Mouse (Mus musculus) fibroblast of lung, adult 2 months (primary cell): ENCODE measurements around the gene Elf2.

Source experiments
- DNase-seq: peaks from one replicate; pipeline ENCODE4 v3.0.0-alpha.2; 2011; ENCODE audit warnings: low read depth

Elf2 gene

GRCm38 (mm10) chr3:51340552-51341267, at the start of gene Elf2:
TSS of gene Elf2 (minus strand) at chr3:51340663.
- DNase-seq: no peak

- DNase-seq: no peak
Observed at GRCm38 (mm10) chr3:51388904-51389303, 48.4 kb upstream of the Elf2 start.

DNA sequence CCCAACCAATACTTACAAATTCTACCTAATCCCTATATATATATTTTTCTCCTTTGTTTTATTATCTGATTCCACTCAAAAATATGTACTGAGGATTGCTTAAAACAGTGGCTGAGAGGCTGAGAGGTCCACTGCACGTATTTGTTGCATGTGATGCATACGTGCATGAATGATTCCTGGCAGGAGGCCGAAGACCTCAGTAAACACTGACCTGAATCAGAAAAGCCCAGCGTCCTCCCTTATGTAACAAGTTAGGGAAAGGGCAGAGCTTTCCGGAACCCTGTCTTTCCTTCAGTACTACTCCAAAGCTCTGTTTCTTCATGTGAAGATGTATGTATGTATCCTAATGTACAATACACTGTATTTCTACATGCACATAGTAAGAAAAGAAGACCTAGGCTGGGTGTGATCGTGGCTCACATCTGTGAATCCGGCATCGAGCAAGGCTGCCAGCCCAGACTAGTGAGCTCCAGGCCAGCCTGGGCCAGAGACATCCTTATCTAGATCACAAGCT, 47.5 kb upstream of the Elf2 start:
- no peak for DNase-seq

GRCm38 (mm10) chr3:51387134-51387451, 46.6 kb upstream of the Elf2 start:
- no peak for DNase-seq

GRCm38 (mm10) chr3:51386441-51387133, 46.1 kb upstream of the Elf2 start:
- DNase-seq: no peak

GRCm38 (mm10) chr3:51383409-51383808, 42.9 kb upstream of the Elf2 start:
- no peak for DNase-seq

DNA sequence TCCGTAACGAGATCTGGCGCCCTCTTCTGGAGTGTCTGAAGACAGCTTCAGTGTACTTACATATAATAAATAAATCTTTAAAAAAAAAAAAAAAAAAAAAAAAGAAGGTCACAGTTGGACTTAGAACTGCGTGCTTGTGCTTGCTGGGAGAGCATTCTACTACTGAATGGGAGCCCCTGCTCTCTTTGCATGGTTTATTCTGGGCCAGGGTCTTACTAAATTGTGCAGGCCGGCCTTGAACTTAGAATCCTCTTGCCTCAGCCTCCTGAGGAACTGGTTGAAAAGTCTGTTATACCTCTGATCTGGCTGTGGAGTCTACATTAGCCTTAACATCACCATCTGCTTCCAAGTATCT, 40.2 kb upstream of the Elf2 start:
- DNase-seq: no peak

DNA sequence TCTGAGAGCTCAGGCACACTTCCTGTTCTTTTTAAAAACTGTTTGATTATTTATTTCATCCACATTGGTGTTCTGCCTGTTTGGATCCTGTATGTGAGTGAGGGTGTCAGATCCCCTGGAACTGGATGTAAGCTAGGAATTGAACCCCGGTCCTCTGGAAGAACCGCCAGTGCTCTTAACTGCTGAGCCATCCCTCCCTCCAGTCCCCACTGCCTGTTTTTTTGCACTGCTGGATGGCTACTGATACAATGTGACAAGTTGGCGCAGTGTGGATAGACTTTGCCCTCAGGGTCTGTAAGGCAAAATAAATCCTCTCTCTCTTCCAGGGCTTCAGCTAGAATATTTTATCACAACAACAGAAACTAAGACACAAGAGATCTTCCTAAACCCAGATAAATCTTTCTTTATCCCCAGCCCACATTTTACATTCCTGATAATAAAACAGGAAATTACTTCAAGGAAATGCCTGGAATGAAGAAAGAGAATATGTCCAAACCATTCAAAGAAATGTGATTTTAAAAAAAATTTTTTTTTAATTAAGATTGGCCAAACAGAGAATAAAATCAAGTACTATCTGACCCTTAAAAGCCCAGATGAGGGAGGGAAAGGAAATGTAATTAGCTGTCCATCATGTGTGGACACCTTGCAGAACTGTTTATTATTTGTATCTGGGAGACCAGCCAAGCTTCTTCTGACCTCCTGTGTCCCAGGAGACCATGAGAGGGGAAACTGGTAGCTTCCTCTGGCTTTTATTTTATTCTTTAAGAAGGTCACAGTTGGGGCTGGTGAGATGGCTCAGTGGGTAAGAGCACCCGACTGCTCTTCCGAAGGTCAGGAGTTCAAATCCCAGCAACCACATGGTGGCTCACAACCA, 39.6 kb upstream of the Elf2 start:
- DNase-seq: no peak

DNA sequence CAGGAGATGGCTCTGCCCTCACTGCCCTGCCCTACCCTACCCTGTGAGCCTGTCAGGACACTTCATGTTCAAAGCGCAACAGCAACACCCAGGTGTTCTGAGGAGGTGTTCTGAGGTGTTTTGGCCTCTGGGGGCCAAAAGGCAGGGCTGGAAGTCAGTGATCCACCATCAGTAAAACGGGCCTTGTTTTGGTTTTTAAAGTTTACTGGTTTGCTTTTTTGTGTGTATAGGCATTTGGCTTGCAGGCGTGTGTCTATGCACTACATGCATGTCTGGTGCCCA, 38.1 kb upstream of the Elf2 start:
- DNase-seq: no peak

DNA sequence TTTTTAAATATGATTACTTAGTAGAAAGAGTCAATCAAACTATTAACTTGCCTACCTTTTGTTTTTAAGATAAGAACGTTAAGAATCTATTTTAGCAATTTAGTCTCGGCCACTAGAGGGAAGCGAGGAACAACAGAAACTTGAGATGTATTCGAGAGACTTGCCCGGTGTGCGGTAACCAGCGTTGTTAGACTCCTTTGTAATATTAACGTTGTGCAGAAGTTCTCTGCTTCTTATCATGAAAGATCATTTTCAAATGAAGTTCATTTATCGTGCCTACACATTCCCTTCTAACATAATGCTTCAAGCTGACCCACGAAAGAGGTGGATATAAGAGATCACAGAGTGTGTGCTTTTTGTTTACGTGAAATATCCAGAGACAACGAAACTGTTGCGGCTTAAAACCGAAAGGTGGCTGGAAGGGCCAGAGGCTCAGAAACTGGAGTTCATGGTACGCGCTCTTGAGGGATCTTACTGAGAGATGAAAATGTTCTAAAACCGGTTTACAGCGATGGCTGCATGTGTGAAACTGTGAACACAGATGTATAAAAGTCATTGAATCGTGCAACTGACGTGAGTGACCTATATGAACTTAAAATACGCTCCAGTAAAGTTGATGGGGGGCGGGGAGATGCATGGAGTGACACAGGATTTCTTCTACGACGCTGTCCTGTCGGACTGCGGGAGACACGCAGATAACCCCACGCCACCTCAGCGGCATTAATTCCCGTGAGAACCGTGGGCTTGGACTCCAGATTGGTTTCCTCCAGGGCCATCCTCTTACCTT, 37.6 kb upstream of the Elf2 start:
- peak; percentile 54 for DNase-seq

DNA sequence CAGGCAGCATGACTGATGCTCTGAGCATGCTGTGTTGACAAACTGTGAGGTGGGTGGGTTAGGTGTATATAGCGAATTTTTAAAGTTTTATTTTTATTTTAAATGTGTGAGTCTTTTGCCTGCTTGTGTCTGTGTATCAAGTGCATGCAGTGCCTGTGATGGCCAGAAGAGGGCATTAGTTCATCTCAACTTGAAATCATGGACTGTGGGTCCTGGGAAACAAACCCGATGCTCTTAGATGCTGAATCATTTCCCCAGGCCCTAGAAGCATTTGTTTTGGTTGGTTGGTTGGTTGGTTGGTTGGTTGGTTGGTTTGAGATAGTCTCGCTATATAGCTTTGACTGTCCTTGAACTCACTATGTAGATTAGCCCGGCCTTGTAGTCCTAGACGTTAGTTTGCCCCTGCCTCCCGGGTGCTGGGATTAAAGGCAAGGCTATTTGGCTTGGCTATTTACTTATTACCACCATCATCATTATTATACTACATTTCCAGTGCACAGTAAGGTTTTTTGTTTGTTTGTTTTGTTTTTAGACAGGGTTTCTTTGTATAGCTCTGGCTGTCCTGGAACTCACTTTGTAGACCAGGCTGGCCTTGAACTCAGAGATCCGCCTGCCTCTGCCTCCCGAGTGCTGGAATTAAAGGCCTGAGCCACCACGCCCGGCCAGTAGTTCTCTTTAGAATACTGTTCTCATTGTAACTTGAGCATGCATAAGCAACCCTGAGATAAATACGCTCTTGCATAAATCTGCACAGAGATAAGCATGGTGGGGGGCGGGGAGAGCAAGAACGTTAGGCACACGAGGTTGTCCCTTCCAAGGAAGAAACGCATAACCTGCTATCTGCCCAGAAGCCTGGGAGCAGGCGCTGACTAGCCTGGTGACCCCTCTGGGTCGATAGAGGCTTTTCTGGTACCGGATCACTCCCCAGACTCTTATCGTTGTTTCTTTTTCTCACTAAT, 35.1 kb upstream of the Elf2 start:
- peak; percentile 28 for DNase-seq

DNA sequence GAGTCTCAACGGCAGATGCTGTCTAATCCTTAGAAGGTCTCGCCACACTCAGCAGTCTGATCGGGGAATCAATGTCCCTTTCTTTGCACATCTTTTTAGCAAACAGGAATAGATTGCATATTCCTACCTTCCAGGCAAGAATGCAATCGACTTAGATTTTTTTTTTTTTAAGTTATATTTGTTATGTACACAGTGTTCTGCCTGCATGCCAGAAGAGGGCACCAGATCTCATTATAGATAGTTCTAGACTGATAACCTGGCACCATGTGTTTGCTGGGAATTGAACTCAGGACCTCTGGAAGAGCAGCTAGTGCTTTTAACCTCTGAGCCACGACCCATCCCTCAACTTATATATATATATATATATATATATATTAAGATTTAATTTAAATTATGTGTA, 33.1 kb upstream of the Elf2 start:
- no peak for DNase-seq

- DNase-seq: peak; percentile 21
Observed at GRCm38 (mm10) chr3:51372883-51373282, 32.4 kb upstream of the Elf2 start.

DNA sequence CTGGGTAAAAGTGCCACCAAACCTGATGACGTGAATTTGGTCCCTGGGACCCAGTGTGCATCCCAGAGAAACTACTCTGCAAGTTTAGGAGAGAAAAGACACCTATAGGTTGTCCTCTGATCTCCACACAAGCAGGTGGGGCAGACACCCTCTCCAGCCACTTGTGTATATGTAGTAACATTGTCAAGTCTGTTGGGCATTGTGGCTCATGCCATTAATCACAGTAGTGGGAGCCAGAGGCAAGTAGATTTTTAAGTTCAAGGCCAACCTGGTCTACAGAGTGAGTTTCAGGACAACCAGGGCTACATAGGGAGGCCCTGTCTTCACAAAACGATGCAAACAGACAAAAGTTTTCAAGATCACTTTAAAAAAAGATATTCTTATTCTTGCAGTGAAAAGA, 31.4 kb upstream of the Elf2 start:
- DNase-seq: no peak

- no peak for DNase-seq
Observed at GRCm38 (mm10) chr3:51368011-51368410, 27.5 kb upstream of the Elf2 start.

DNA sequence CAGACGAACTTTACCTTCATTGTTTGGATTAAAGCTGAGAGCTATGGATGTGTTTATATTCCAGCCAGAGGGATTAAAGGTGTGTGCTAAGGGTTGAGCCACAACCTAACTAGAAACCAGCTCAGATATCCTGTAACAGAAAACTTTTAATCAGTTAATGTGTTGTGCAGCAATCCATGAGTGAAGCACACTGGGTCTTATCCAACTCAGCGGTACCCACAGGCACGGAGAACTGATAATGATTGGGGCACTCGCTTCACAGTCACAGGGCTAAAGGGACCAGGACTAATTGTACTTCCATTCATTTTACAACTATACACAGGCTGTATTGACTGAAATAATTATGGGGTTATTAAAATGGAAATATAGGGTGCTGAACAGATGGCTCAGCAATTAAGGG, 26.5 kb upstream of the Elf2 start:
- no peak for DNase-seq

DNA sequence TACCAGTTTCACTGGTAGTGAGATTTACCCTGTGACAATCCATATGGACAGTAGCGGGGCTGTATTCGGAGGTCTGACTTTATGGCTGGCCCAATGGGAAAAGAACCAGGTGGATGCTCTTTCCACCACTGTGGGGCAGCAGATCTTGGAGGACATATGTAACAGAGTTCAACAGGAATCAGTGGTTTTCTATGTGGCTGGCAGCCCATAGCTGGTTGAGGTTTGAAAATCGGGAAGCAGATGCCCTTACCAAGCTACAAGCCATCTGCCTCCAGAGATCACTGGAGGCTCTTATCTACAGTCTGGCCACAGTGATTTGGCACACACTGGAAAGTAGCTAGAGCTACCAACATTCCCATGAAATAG, 25.0 kb upstream of the Elf2 start:
- DNase-seq: no peak

- peak; percentile 44 for DNase-seq
Observed at GRCm38 (mm10) chr3:51364703-51365516, 24.4 kb upstream of the Elf2 start.

GRCm38 (mm10) chr3:51361066-51361465, 20.6 kb upstream of the Elf2 start:
- no peak for DNase-seq

DNA sequence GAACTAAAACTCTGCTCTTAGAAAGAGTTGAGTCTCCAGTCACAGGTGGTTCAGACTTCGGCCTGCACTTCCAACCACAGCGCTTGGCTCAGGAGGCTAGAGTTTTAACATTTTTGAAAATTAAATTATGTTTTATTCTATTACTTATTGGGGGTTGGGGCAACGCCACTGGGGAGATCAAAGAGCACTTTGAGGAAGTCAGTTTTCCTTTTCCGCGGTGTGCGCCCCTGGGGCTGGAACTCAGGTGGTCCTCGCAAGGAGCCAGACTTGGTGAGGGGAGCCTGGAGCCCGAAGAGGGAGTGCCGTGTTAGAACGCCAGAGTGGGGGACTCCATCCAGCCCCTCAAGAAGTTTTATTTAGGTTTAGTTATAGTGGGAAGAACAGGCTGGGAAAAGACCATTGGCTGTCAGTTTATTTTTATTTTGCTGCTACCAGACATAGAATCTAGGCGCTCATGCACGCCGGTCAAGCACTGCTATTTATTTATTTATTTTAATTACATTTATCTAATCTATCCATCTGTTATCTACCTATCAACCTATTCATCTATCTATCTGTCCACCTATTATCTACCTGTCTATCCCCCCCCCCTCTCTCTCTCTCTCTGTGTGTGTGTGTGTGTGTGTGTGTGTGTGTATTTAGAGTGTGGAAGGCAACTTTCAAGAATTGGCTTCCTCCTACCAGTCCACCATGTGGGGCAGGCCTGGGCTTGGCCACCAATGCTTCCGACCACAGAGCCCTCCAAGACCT, 19.3 kb upstream of the Elf2 start:
- DNase-seq: no peak
